In genomic region chr12:73803946-73804345, GRCm38 (mm10) we compare ENCODE assay signal across 27 mouse cellular contexts.
DNase-seq lines count a peak whose midpoint lies in the region; ATAC-seq and TF ChIP-seq lines count a peak whose summit lies in the region.
"Had no signal": no experiment of that assay in that cellular context is flagged by ENCODE, and none has a peak within 500 bp of the region (broad histone marks: within the 10 kb centered on the region; RNA-seq: fewer than 3 reads in every experiment).

No protein-coding gene starts in this region.

- H3K4me1 ChIP-seq in midbrain, embryonic 11.5 days (ENCODE audit: control insufficient read depth, insufficient read depth, low read length), result no peaks in the 10 kb centered on the region; the same call in 1 of the 2 replicates
- no peaks in the 10 kb centered on the region for H3K4me1 ChIP-seq in midbrain, embryonic 13.5 days (replicated peaks)
- peaks cover 0 to 17% of the 10 kb centered on the region in 2 experiments; a peak in 3 of 4 replicates for H3K4me1 ChIP-seq in CH12.LX (ENCODE audit: control insufficient read depth in 1 of 2, insufficient read depth in 2 of 2)
- H3K4me1 ChIP-seq in MEL (ENCODE audit: control insufficient read depth in 1 of 2, insufficient read depth in 2 of 2, low read length in 2 of 2), result no peaks in the 10 kb centered on the region
- peaks cover 5% of the 10 kb centered on the region; the same call in 1 of the 2 replicates for H3K4me1 ChIP-seq in intestine, embryonic 16.5 days (ENCODE audit: control insufficient read depth, insufficient read depth, low read length)
- H3K4me1 ChIP-seq: forebrain, embryonic 13.5 days; forebrain, embryonic 15.5 days had no signal

- TF ChIP-seq POLR2A in CH12.LX (IDR thresholded peaks at IDR 0.05; ENCODE audit: low read depth, low read length) (no peak), MEL (IDR thresholded peaks at IDR 0.05; ENCODE audit: control insufficient read depth in 1 of 2, insufficient read depth in 1 of 2, low read depth in 1 of 2, low read length in 2 of 2, poor library complexity in 1 of 2) (no peak)

- DNase-seq in midbrain, embryonic 11.5 days (ENCODE audit: low spot score, missing footprints), result peak; percentile 49
- DNase-seq in CH12.LX (ENCODE audit: extremely low read depth) (no peak), MEL (ENCODE audit: low read depth, low spot score) (no peak)
- no peak for DNase-seq in urinary bladder, postnatal 25 days (ENCODE audit: low spot score)
- DNase-seq in left cerebral cortex, postnatal 4 days, result no peak
- DNase-seq: adrenal gland, adult 2 months; adrenal gland, postnatal 10 days; adrenal gland, postnatal 25 days; B cell, adult 2 months; cerebellum, adult 11 months; cerebellum, adult 18-20 months; cerebellum, adult 8-10 months; cerebellum, adult 9-11 months; cerebellum, postnatal 14 days; cerebellum, postnatal 36 days; embryo, embryonic 11 days; forebrain, postnatal 0 days had no signal

- no peaks in the 10 kb centered on the region for H3K79me2 ChIP-seq in CH12.LX (replicated peaks; ENCODE audit: control insufficient read depth, extremely low read depth, insufficient read depth, poor library complexity, severe bottlenecking)
- H3K79me2 ChIP-seq in MEL (ENCODE audit: control insufficient read depth, insufficient read depth, low read length, poor library complexity), result no peaks in the 10 kb centered on the region

- no peaks in the 10 kb centered on the region for H3K27me3 ChIP-seq in midbrain, embryonic 11.5 days (ENCODE audit: control insufficient read depth, insufficient read depth, low read length)
- H3K27me3 ChIP-seq in midbrain, embryonic 13.5 days, result no peaks in the 10 kb centered on the region
- H3K27me3 ChIP-seq in CH12.LX (replicated peaks) (no peaks in the 10 kb centered on the region), MEL (ENCODE audit: control insufficient read depth in 1 of 2, insufficient read depth in 2 of 2, low read length in 2 of 2) (no peaks in the 10 kb centered on the region; a peak in 2 of 4 replicates)
- no peaks in the 10 kb centered on the region for H3K27me3 ChIP-seq in intestine, embryonic 16.5 days (replicated peaks; ENCODE audit: control insufficient read depth, insufficient read depth, low read length)
- H3K27me3 ChIP-seq: embryonic facial prominence, embryonic 13.5 days; embryonic facial prominence, embryonic 15.5 days; forebrain, embryonic 13.5 days; forebrain, embryonic 15.5 days had no signal

- WGBS in midbrain, embryonic 11.5 days, result 86% methylated on average over 4 of the region's 4 CpGs
- WGBS in midbrain, embryonic 13.5 days, result 95% methylated on average over 4 of the region's 4 CpGs
- whole genome bisulfite sequencing in intestine, embryonic 16.5 days, result 96% methylated on average over 4 of the region's 4 CpGs

- intact Hi-C loops in left cerebral cortex, postnatal 4 days (cut with DNase I), result no loop called here

- TF ChIP-seq EP300 in CH12.LX (IDR thresholded peaks at IDR 0.05; ENCODE audit: low read length), result no peak
- no peak for TF ChIP-seq EP300 in MEL (IDR thresholded peaks at IDR 0.05; ENCODE audit: low read depth in 1 of 2, low read length in 2 of 2)

- in situ Hi-C loops in CH12.LX (cut with MboI; ENCODE audit: low pct_ligation_motif_present, low pct_unique_long_range_greater_than_20kb, low sequenced_read_pairs), result no loop called here

- no peak overlapping the region for H3K4me3 ChIP-seq in midbrain, embryonic 11.5 days (ENCODE audit: low read depth, low read length)
- H3K4me3 ChIP-seq in midbrain, embryonic 13.5 days (replicated peaks), result no peak overlapping the region
- H3K4me3 ChIP-seq in CH12.LX (replicated peaks in 1 of 3; ENCODE audit: low read depth in 2 of 3, low read length in 2 of 3, poor library complexity in 1 of 3), result no peak overlapping the region
- H3K4me3 ChIP-seq in MEL (ENCODE audit: control insufficient read depth in 1 of 2, insufficient read depth in 1 of 2, low read depth in 2 of 2, low read length in 2 of 2), result no peak overlapping the region
- H3K4me3 ChIP-seq in intestine, embryonic 16.5 days (ENCODE audit: low read length), result no peak overlapping the region
- H3K4me3 ChIP-seq: embryonic facial prominence, embryonic 13.5 days; embryonic facial prominence, embryonic 15.5 days; erythroblast, embryonic 14.5 days; forebrain, embryonic 10.5 days; forebrain, embryonic 13.5 days; forebrain, embryonic 15.5 days had no signal

- H3K4me2 ChIP-seq in midbrain, embryonic 11.5 days, result no peak overlapping the region
- no peak overlapping the region for H3K4me2 ChIP-seq in midbrain, embryonic 13.5 days (replicated peaks)
- no peak overlapping the region for H3K4me2 ChIP-seq in CH12.LX (ENCODE audit: insufficient read depth, low read depth, poor library complexity, severe bottlenecking)
- no peak overlapping the region for H3K4me2 ChIP-seq in intestine, embryonic 16.5 days (ENCODE audit: low read depth, low read length)
- H3K4me2 ChIP-seq: embryonic facial prominence, embryonic 13.5 days; embryonic facial prominence, embryonic 15.5 days; forebrain, embryonic 13.5 days; forebrain, embryonic 15.5 days had no signal

- dilution Hi-C loops in CH12.LX (cut with MboI; ENCODE audit: extremely low pct_ligation_motif_present, extremely low pct_unique_long_range_greater_than_20kb, low sequenced_read_pairs), result no loop called here

- H3K36me3 ChIP-seq in midbrain, embryonic 11.5 days (ENCODE audit: control insufficient read depth, insufficient read depth, low read length), result no peaks in the 10 kb centered on the region
- H3K36me3 ChIP-seq in midbrain, embryonic 13.5 days, result no peaks in the 10 kb centered on the region
- no peaks in the 10 kb centered on the region for H3K36me3 ChIP-seq in CH12.LX (replicated peaks in 1 of 2; ENCODE audit: control insufficient read depth in 1 of 2, insufficient read depth in 1 of 2, low read length in 1 of 2)
- no peaks in the 10 kb centered on the region for H3K36me3 ChIP-seq in MEL (ENCODE audit: control insufficient read depth in 1 of 2, insufficient read depth in 2 of 2, low read length in 2 of 2)
- H3K36me3 ChIP-seq in intestine, embryonic 16.5 days (ENCODE audit: control insufficient read depth, insufficient read depth, low read length), result no peaks in the 10 kb centered on the region
- H3K36me3 ChIP-seq: embryonic facial prominence, embryonic 13.5 days; embryonic facial prominence, embryonic 15.5 days; forebrain, embryonic 10.5 days; forebrain, embryonic 15.5 days; G1E had no signal

- no peak for ATAC-seq in midbrain, embryonic 11.5 days (ENCODE audit: low FRiP score)
- ATAC-seq in midbrain, embryonic 13.5 days, result no peak
- ATAC-seq in inflammation-experienced regulatory T-cells, adult 6 months, result peak; percentile 41
- no peak for ATAC-seq in intestine, embryonic 16.5 days
- ATAC-seq: forebrain, embryonic 13.5 days; forebrain, embryonic 15.5 days had no signal

- TF ChIP-seq CTCF in CH12.LX (conservative IDR thresholded peaks at IDR 0.05 in 1 of 2, IDR thresholded peaks at IDR 0.05 in 1 of 2; ENCODE audit: low read depth in 2 of 2, low read length in 2 of 2) (no peak), MEL (IDR thresholded peaks at IDR 0.05 in 2 of 3, conservative IDR thresholded peaks at IDR 0.05 in 1 of 3; ENCODE audit: control insufficient read depth in 1 of 3, insufficient read depth in 1 of 3, low read depth in 2 of 3, low read length in 3 of 3, poor library complexity in 1 of 3, severe bottlenecking in 1 of 3) (no peak)

- TF ChIP-seq RAD21 in CH12.LX (IDR thresholded peaks at IDR 0.05; ENCODE audit: low read depth, low read length), result no peak
- no peak for TF ChIP-seq RAD21 in MEL (IDR thresholded peaks at IDR 0.05; ENCODE audit: low read depth, low read length)

- no peak overlapping the region for H3K9ac ChIP-seq in midbrain, embryonic 11.5 days (ENCODE audit: low read length)
- H3K9ac ChIP-seq in midbrain, embryonic 13.5 days (replicated peaks), result no peak overlapping the region
- H3K9ac ChIP-seq in CH12.LX (ENCODE audit: insufficient read depth, low read depth), result no peak overlapping the region
- H3K9ac ChIP-seq in MEL (ENCODE audit: control insufficient read depth, low read depth, low read length, poor library complexity, severe bottlenecking), result no peak overlapping the region
- H3K9ac ChIP-seq in intestine, embryonic 16.5 days (ENCODE audit: low read depth, low read length), result no peak overlapping the region
- H3K9ac ChIP-seq: embryonic facial prominence, embryonic 13.5 days; embryonic facial prominence, embryonic 15.5 days; forebrain, embryonic 13.5 days; forebrain, embryonic 15.5 days; forebrain, postnatal 0 days had no signal

- no peaks in the 10 kb centered on the region for H3K9me3 ChIP-seq in midbrain, embryonic 11.5 days (ENCODE audit: control insufficient read depth, low read length)
- no peaks in the 10 kb centered on the region for H3K9me3 ChIP-seq in midbrain, embryonic 13.5 days
- no peaks in the 10 kb centered on the region for H3K9me3 ChIP-seq in CH12.LX (replicated peaks; ENCODE audit: low read length)
- H3K9me3 ChIP-seq in MEL (replicated peaks; ENCODE audit: insufficient read depth, low read length), result no peaks in the 10 kb centered on the region
- H3K9me3 ChIP-seq in intestine, embryonic 16.5 days (ENCODE audit: control insufficient read depth, low read length), result no peaks in the 10 kb centered on the region
- H3K9me3 ChIP-seq: embryonic facial prominence, embryonic 13.5 days; embryonic facial prominence, embryonic 15.5 days; forebrain, embryonic 10.5 days; forebrain, embryonic 13.5 days; forebrain, embryonic 15.5 days; G1E had no signal

- no peak overlapping the region for H3K27ac ChIP-seq in midbrain, embryonic 11.5 days (ENCODE audit: low read depth, low read length)
- H3K27ac ChIP-seq in midbrain, embryonic 13.5 days, result no peak overlapping the region
- no peak overlapping the region for H3K27ac ChIP-seq in CH12.LX (ENCODE audit: insufficient read depth, low read depth)
- H3K27ac ChIP-seq in MEL (ENCODE audit: control insufficient read depth, low read depth, low read length), result no peak overlapping the region
- no peak overlapping the region for H3K27ac ChIP-seq in intestine, embryonic 16.5 days (ENCODE audit: low read length)
- H3K27ac ChIP-seq: embryonic facial prominence, embryonic 13.5 days; embryonic facial prominence, embryonic 15.5 days; forebrain, embryonic 10.5 days; forebrain, embryonic 13.5 days; forebrain, embryonic 15.5 days had no signal

TF ChIP-seq in CH12.LX, 34 proteins besides CTCF, POLR2A, EP300 and RAD21:
- TF ChIP-seq MAFK (IDR thresholded peaks at IDR 0.05; ENCODE audit: insufficient replicate concordance, low read length) (peak; percentile 91), HCFC1 (IDR thresholded peaks at IDR 0.05; ENCODE audit: low read depth, low read length) (no peak)

TF ChIP-seq in MEL, 35 proteins besides CTCF, POLR2A, EP300 and RAD21:
- TF ChIP-seq MAFK (IDR thresholded peaks at IDR 0.05; ENCODE audit: borderline replicate concordance, low read depth, low read length), result peak; percentile 34; the same call in 1 of the 2 replicates
- no peak for TF ChIP-seq E2F4 (IDR thresholded peaks at IDR 0.05; ENCODE audit: borderline replicate concordance, low read depth, low read length)
TF ChIP-seq in MEL: peak in this region for 1.
